Comparison of ENCODE assay signal across 29 mouse cellular contexts in the genomic region with DNA sequence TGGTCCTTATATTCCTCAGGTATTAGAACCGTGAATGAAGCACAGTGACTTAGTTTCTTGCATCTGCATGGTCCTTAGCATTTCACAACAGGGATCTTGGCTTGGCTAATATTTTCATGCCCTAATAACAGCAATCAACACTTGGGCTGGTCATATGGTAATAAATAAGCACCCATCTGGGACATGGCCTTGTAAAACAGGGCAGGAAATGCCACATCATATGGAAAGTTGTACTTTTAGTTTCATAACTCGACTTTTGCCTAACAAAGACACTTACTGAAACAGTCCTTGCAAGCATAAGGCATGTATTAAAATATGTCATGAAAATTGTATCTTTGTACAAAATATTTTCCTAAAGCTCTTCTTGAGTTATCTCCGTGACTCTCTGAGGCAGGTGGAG.
DNase-seq lines count a peak whose midpoint lies in the region; ATAC-seq and TF ChIP-seq lines count a peak whose summit lies in the region.
"Had no signal": no experiment of that assay in that cellular context is flagged by ENCODE, and none has a peak within 500 bp of the region (broad histone marks: within the 10 kb centered on the region; RNA-seq: fewer than 3 reads in every experiment).

No protein-coding gene starts in this region.

- no peak overlapping the region for H3K27ac ChIP-seq in intestine, postnatal 0 days (ENCODE audit: low read depth, low read length)
- H3K27ac ChIP-seq in intestine, embryonic 16.5 days (ENCODE audit: low read length), result no peak overlapping the region
- H3K27ac ChIP-seq in forebrain, embryonic 13.5 days, result no peak overlapping the region
- H3K27ac ChIP-seq: forebrain, embryonic 10.5 days; gastrocnemius, adult 2 months; heart, embryonic 15.5 days; hindbrain, embryonic 10.5 days; hindbrain, embryonic 13.5 days had no signal

- H3K4me3 ChIP-seq in intestine, postnatal 0 days (ENCODE audit: low read depth, low read length), result no peak overlapping the region
- no peak overlapping the region for H3K4me3 ChIP-seq in intestine, embryonic 16.5 days (ENCODE audit: low read length)
- H3K4me3 ChIP-seq in forebrain, embryonic 13.5 days, result no peak overlapping the region
- H3K4me3 ChIP-seq: forebrain, embryonic 10.5 days; gastrocnemius, adult 2 months; heart, embryonic 12.5 days; heart, embryonic 15.5 days; hindbrain, embryonic 10.5 days; hindbrain, embryonic 13.5 days had no signal

- 69% methylated on average over 3 of the region's 3 CpGs for WGBS in intestine, postnatal 0 days
- 82% methylated on average over 3 of the region's 3 CpGs for WGBS in intestine, embryonic 16.5 days
- 89% methylated on average over 3 of the region's 3 CpGs for WGBS in forebrain, embryonic 13.5 days

- H3K4me2 ChIP-seq in intestine, postnatal 0 days (replicated peaks; ENCODE audit: low read depth), result no peak overlapping the region
- no peak overlapping the region for H3K4me2 ChIP-seq in intestine, embryonic 16.5 days (ENCODE audit: low read depth, low read length)
- no peak overlapping the region for H3K4me2 ChIP-seq in forebrain, embryonic 13.5 days
- H3K4me2 ChIP-seq: heart, embryonic 12.5 days; heart, embryonic 15.5 days; hindbrain, embryonic 13.5 days had no signal

- DNase-seq in splenic B cell, adult 2 months (ENCODE audit: low read depth, low spot score), result peak; percentile 13
- no peak for DNase-seq in lung, postnatal 14 days
- DNase-seq: adrenal gland, postnatal 10 days; adrenal gland, postnatal 36 days; cerebellum, adult 11 months; cerebellum, adult 2 months; cerebellum, adult 9-11 months; cerebellum, postnatal 36 days; embryo, embryonic 11 days; forebrain, postnatal 0 days; gastrocnemius, adult 2 months; gastrocnemius, postnatal 14 days; heart, adult 18-20 months; heart, postnatal 10 days; heart, postnatal 36 days; kidney, adult 18-20 months had no signal

- H3K4me1 ChIP-seq in intestine, postnatal 0 days (replicated peaks; ENCODE audit: control insufficient read depth, insufficient read depth, low read length), result no peaks in the 10 kb centered on the region
- H3K4me1 ChIP-seq in intestine, embryonic 16.5 days (ENCODE audit: control insufficient read depth, insufficient read depth, low read length), result no peaks in the 10 kb centered on the region
- no peaks in the 10 kb centered on the region for H3K4me1 ChIP-seq in forebrain, embryonic 13.5 days
- H3K4me1 ChIP-seq: forebrain, embryonic 10.5 days; heart, embryonic 12.5 days; heart, embryonic 15.5 days; hindbrain, embryonic 10.5 days; hindbrain, embryonic 13.5 days had no signal

- no peak for TF ChIP-seq CTCF in intestine, postnatal 0 days (IDR thresholded peaks at IDR 0.05; ENCODE audit: low read depth)

- no peaks in the 10 kb centered on the region for H3K9me3 ChIP-seq in intestine, postnatal 0 days (ENCODE audit: control insufficient read depth)
- no peaks in the 10 kb centered on the region for H3K9me3 ChIP-seq in intestine, embryonic 16.5 days (ENCODE audit: control insufficient read depth, low read length)
- no peaks in the 10 kb centered on the region for H3K9me3 ChIP-seq in forebrain, embryonic 13.5 days (replicated peaks)
- H3K9me3 ChIP-seq: forebrain, embryonic 10.5 days; heart, embryonic 12.5 days; heart, embryonic 15.5 days; hindbrain, embryonic 10.5 days; hindbrain, embryonic 13.5 days had no signal

- no peaks in the 10 kb centered on the region for H3K36me3 ChIP-seq in intestine, postnatal 0 days (ENCODE audit: control insufficient read depth, insufficient read depth)
- no peaks in the 10 kb centered on the region for H3K36me3 ChIP-seq in intestine, embryonic 16.5 days (ENCODE audit: control insufficient read depth, insufficient read depth, low read length)
- no peaks in the 10 kb centered on the region for H3K36me3 ChIP-seq in splenic B cell, adult 2 months (ENCODE audit: control insufficient read depth, insufficient read depth, low read length, poor library complexity, severe bottlenecking)
- no peaks in the 10 kb centered on the region for H3K36me3 ChIP-seq in forebrain, embryonic 13.5 days (ENCODE audit: poor library complexity, severe bottlenecking)
- H3K36me3 ChIP-seq: forebrain, embryonic 10.5 days; heart, embryonic 12.5 days; heart, embryonic 15.5 days; hindbrain, embryonic 10.5 days; hindbrain, embryonic 13.5 days had no signal

- H3K9ac ChIP-seq in intestine, postnatal 0 days (ENCODE audit: low read depth, low read length), result no peak overlapping the region
- no peak overlapping the region for H3K9ac ChIP-seq in intestine, embryonic 16.5 days (ENCODE audit: low read depth, low read length)
- H3K9ac ChIP-seq in forebrain, embryonic 13.5 days, result no peak overlapping the region
- H3K9ac ChIP-seq: forebrain, postnatal 0 days; heart, embryonic 12.5 days; heart, embryonic 15.5 days; hindbrain, embryonic 13.5 days had no signal

- H3K27me3 ChIP-seq in intestine, postnatal 0 days (replicated peaks; ENCODE audit: control insufficient read depth, insufficient read depth, low read length), result no peaks in the 10 kb centered on the region
- H3K27me3 ChIP-seq in intestine, embryonic 16.5 days (replicated peaks; ENCODE audit: control insufficient read depth, insufficient read depth, low read length), result no peaks in the 10 kb centered on the region
- no peaks in the 10 kb centered on the region for H3K27me3 ChIP-seq in splenic B cell, adult 2 months (ENCODE audit: control insufficient read depth, insufficient read depth, low read length, poor library complexity, severe bottlenecking)
- H3K27me3 ChIP-seq in forebrain, embryonic 13.5 days, result no peaks in the 10 kb centered on the region
- H3K27me3 ChIP-seq: heart, embryonic 12.5 days; heart, embryonic 15.5 days; hindbrain, embryonic 13.5 days had no signal

- ATAC-seq in intestine, postnatal 0 days, result 0 out of 2 replicates have a peak, but pooled peaks have one; percentile 37
- ATAC-seq in intestine, embryonic 16.5 days, result no peak
- peak; percentile 74 for ATAC-seq in CD4-positive, CD25-positive, alpha-beta regulatory T cell, adult 4 months
- ATAC-seq in granulocyte monocyte progenitor cell, adult 5-6 weeks (replicated peaks; ENCODE audit: poor library complexity, severe bottlenecking), result peak; percentile 28
- ATAC-seq in cerebellum, adult (ENCODE audit: insufficient number of reproducible peaks, low FRiP score, low TSS enrichment), result no peak
- ATAC-seq in forebrain, embryonic 13.5 days, result no peak
- ATAC-seq: forebrain, embryonic 14.5 days; forebrain, postnatal 0 days; hindbrain, embryonic 16.5 days had no signal

Comparison
In these comparisons a context has a peak if more than half of its experiments do, and no peak if none do; other contexts are left out.
1. ATAC-seq: peak in intestine, postnatal 0 days (single experiment), CD4-positive, CD25-positive, alpha-beta regulatory T cell, adult 4 months (single experiment) and granulocyte monocyte progenitor cell, adult 5-6 weeks (single experiment); none in intestine, embryonic 16.5 days (single experiment), cerebellum, adult (single experiment) and forebrain, embryonic 13.5 days (single experiment).